Mouse (Mus musculus) kidney, embryonic 15.5 days (tissue): ENCODE measurements around the gene Trim25. TPM values are rescaled to one million over a fixed set of nuclear protein-coding genes. Genes with fewer than 3 reads are reported as not detected.
"Not testable (repeated sequence)": the region's sequence is repeated elsewhere in the genome, so short reads cannot be mapped to it uniquely, and the experiment has no call there.

Experiments
- ATAC-seq: fragments of 200-750 bp; cut with Nextera tagmentation; replicated peaks from 2 replicates; pipeline ENCODE4 v1.8.0; 2017; ENCODE audit warnings: moderate TSS enrichment; ENCODE audit not compliant: low FRiP score
- H3K27ac ChIP-seq: fragments of 300-500 bp; sonication (generic); 2 replicates; pipeline ENCODE4 v1.5.1; 2015; ENCODE audit warnings: mild to moderate bottlenecking, inconsistent platforms
- H3K27me3 ChIP-seq: fragments of 300-500 bp; sonication (generic); 2 replicates; pipeline ENCODE4 v1.6.1; 2015; ENCODE audit warnings: inconsistent platforms
- H3K36me3 ChIP-seq: fragments of 300-500 bp; sonication (generic); 2 replicates; pipeline ENCODE4 v1.6.1; 2015; ENCODE audit warnings: inconsistent platforms
- H3K4me1 ChIP-seq: fragments of 300-500 bp; sonication (generic); 2 replicates; pipeline ENCODE4 v1.6.1; 2015; ENCODE audit warnings: inconsistent platforms
- H3K4me2 ChIP-seq: fragments of 300-500 bp; sonication (generic); 2 replicates; pipeline ENCODE4 v1.6.1; 2015; ENCODE audit warnings: moderate library complexity, mild to moderate bottlenecking, inconsistent platforms
- H3K4me3 ChIP-seq: fragments of 300-500 bp; sonication (generic); replicated peaks from 2 replicates; pipeline ENCODE4 v1.5.1; 2015; ENCODE audit warnings: mild to moderate bottlenecking, inconsistent platforms
- H3K9ac ChIP-seq: fragments of 300-500 bp; sonication (generic); 2 replicates; pipeline ENCODE4 v1.6.1; 2015; ENCODE audit warnings: mild to moderate bottlenecking, inconsistent platforms
- H3K9me3 ChIP-seq: fragments of 300-500 bp; sonication (generic); replicated peaks from 2 replicates; pipeline ENCODE4 v1.6.1; 2016; ENCODE audit warnings: inconsistent platforms
- WGBS: fragments of 180-500 bp; shearing (Covaris S2); methylation state at CpG from one replicate; pipeline ENCODE4 v1.1.7; 2015; ENCODE audit warnings: mixed read lengths; 5-methylcytosine and 5-hydroxymethylcytosine counted together
- polyA plus RNA-seq: library from polyadenylated mRNA; unstranded; fragments of >200 nt; fragmentation: Nextera tagmentation; extraction: Ambion mirVana; gene quantifications from 2 replicates; pipeline ENCODE4 v1.2.1, GENCODE M21; 2015

The Trim25 gene
- polyA plus RNA-seq, 1 experiment from 2014 or later = 16.4 TPM

- no peak for ATAC-seq
- Histone ChIP-seq H3K4me3 (no peak overlapping the region), H3K27me3 (no peaks in the 10 kb centered on the region), H3K4me2 (no peak overlapping the region), H3K27ac (no peak overlapping the region), H3K9ac (no peak overlapping the region), H3K4me1 (peaks cover 20% of the 10 kb centered on the region), H3K9me3 (no peaks in the 10 kb centered on the region), H3K36me3 (no peaks in the 10 kb centered on the region)
- 49% methylated on average over 10 of the region's 10 CpGs for WGBS
Measured at GRCm38 (mm10) chr11:89028871-89029405, 29.8 kb downstream of the Trim25 start.

GRCm38 (mm10) chr11:89030552-89030951 lies 31.4 kb downstream of the Trim25 start:
- H3K4me2 ChIP-seq = no peak overlapping the region
- H3K27me3 ChIP-seq = no peaks in the 10 kb centered on the region
- 75% methylated on average over 6 of the region's 6 CpGs for WGBS
- ATAC-seq = no peak
- peaks cover 5% of the 10 kb centered on the region; the same call in 1 of the 2 replicates for H3K4me1 ChIP-seq
- no peak overlapping the region for H3K27ac ChIP-seq
- no peaks in the 10 kb centered on the region for H3K36me3 ChIP-seq
- no peak overlapping the region for H3K9ac ChIP-seq
- no peak overlapping the region for H3K4me3 ChIP-seq
- H3K9me3 ChIP-seq = no peaks in the 10 kb centered on the region

GRCm38 (mm10) chr11:89031189-89031588 lies 32.0 kb downstream of the Trim25 start:
- no peaks in the 10 kb centered on the region for H3K9me3 ChIP-seq
- no peak overlapping the region for H3K4me3 ChIP-seq
- no peak overlapping the region for H3K27ac ChIP-seq
- H3K36me3 ChIP-seq = no peaks in the 10 kb centered on the region
- WGBS = 21% methylated on average over 1 of the region's 1 CpGs
- H3K27me3 ChIP-seq = no peaks in the 10 kb centered on the region
- ATAC-seq = no peak
- no peaks in the 10 kb centered on the region for H3K4me1 ChIP-seq
- H3K4me2 ChIP-seq = no peak overlapping the region
- no peak overlapping the region for H3K9ac ChIP-seq

- no peak overlapping the region for H3K9ac ChIP-seq
- H3K9me3 ChIP-seq = no peaks in the 10 kb centered on the region
- ATAC-seq = no peak
- no peak overlapping the region for H3K4me3 ChIP-seq
- H3K27me3 ChIP-seq = no peaks in the 10 kb centered on the region
- H3K4me2 ChIP-seq = no peak overlapping the region
- no peak overlapping the region for H3K27ac ChIP-seq
- peaks cover 15% of the 10 kb centered on the region for H3K36me3 ChIP-seq
- H3K4me1 ChIP-seq = no peaks in the 10 kb centered on the region
Measured at GRCm38 (mm10) chr11:89034592-89034991, 35.4 kb downstream of the Trim25 start.

- Histone ChIP-seq H3K27me3 (no peaks in the 10 kb centered on the region), H3K4me3 (no peak overlapping the region), H3K27ac (no peak overlapping the region), H3K9ac (no peak overlapping the region), H3K36me3 (peaks cover 24% of the 10 kb centered on the region), H3K4me1 (no peaks in the 10 kb centered on the region), H3K9me3 (no peaks in the 10 kb centered on the region), H3K4me2 (no peak overlapping the region)
- ATAC-seq = no peak
- WGBS = 74% methylated on average over 3 of the region's 3 CpGs
Measured at GRCm38 (mm10) chr11:89035552-89035951, 36.4 kb downstream of the Trim25 start.

GRCm38 (mm10) chr11:89038496-89038895 lies 39.3 kb downstream of the Trim25 start:
- Histone ChIP-seq H3K27me3 (no peaks in the 10 kb centered on the region), H3K27ac (no peak overlapping the region), H3K4me3 (no peak overlapping the region), H3K4me2 (no peak overlapping the region), H3K36me3 (peaks cover 51% of the 10 kb centered on the region), H3K9me3 (no peaks in the 10 kb centered on the region), H3K9ac (no peak overlapping the region), H3K4me1 (no peaks in the 10 kb centered on the region)
- no peak for ATAC-seq
- 92% methylated on average over 6 of the region's 6 CpGs for WGBS

- no peaks in the 10 kb centered on the region for H3K4me1 ChIP-seq
- H3K4me3 ChIP-seq = no peak overlapping the region
- no peaks in the 10 kb centered on the region for H3K27me3 ChIP-seq
- H3K36me3 ChIP-seq = peaks cover 57% of the 10 kb centered on the region
- no peak overlapping the region for H3K4me2 ChIP-seq
- H3K9me3 ChIP-seq = no peaks in the 10 kb centered on the region
- ATAC-seq = no peak
- no peak overlapping the region for H3K9ac ChIP-seq
- no peak overlapping the region for H3K27ac ChIP-seq
- 31% methylated on average over 3 of the region's 3 CpGs for WGBS
Measured at GRCm38 (mm10) chr11:89039325-89039724, 40.1 kb downstream of the Trim25 start.

GRCm38 (mm10) chr11:89041073-89041472 lies 41.9 kb downstream of the Trim25 start:
- not testable (repeated sequence) for H3K9me3 ChIP-seq, H3K27me3 ChIP-seq, H3K9ac ChIP-seq, H3K4me2 ChIP-seq, H3K27ac ChIP-seq, H3K4me3 ChIP-seq, H3K4me1 ChIP-seq, ATAC-seq
- 90% methylated on average over 6 of the region's 7 CpGs for WGBS
- peaks cover 75% of the 10 kb centered on the region for H3K36me3 ChIP-seq

GRCm38 (mm10) chr11:89043046-89043445 lies 43.9 kb downstream of the Trim25 start:
- Histone ChIP-seq H3K9me3 (0 out of 2 replicates have a peak, but pooled peaks cover 4% of the 10 kb centered on the region), H3K27ac (no peak overlapping the region), H3K4me1 (no peaks in the 10 kb centered on the region), H3K36me3 (peaks cover 90% of the 10 kb centered on the region), H3K4me3 (no peak overlapping the region), H3K9ac (no peak overlapping the region), H3K27me3 (no peaks in the 10 kb centered on the region), H3K4me2 (no peak overlapping the region)
- WGBS = 85% methylated on average over 7 of the region's 7 CpGs
- ATAC-seq = no peak

GRCm38 (mm10) chr11:89045501-89045900 lies 46.3 kb downstream of the Trim25 start:
- H3K4me1 ChIP-seq, H3K9ac ChIP-seq, H3K27me3 ChIP-seq, H3K9me3 ChIP-seq, H3K4me3 ChIP-seq, H3K4me2 ChIP-seq, ATAC-seq, H3K27ac ChIP-seq: not testable (repeated sequence)
- 94% methylated on average over 3 of the region's 3 CpGs for WGBS
- H3K36me3 ChIP-seq = peaks cover 87% of the 10 kb centered on the region

GRCm38 (mm10) chr11:89046021-89046420 lies 46.8 kb downstream of the Trim25 start:
- H3K9me3 ChIP-seq = 0 out of 2 replicates have a peak, but pooled peaks cover 4% of the 10 kb centered on the region
- H3K36me3 ChIP-seq = peaks cover 88% of the 10 kb centered on the region
- 90% methylated on average over 3 of the region's 3 CpGs for WGBS

GRCm38 (mm10) chr11:89051767-89052166 lies 52.6 kb downstream of the Trim25 start:
- Histone ChIP-seq H3K4me1 (no peaks in the 10 kb centered on the region), H3K27me3 (no peaks in the 10 kb centered on the region), H3K9me3 (no peaks in the 10 kb centered on the region), H3K27ac (no peak overlapping the region), H3K4me2 (no peak overlapping the region), H3K9ac (no peak overlapping the region), H3K36me3 (peaks cover 70% of the 10 kb centered on the region), H3K4me3 (no peak overlapping the region)
- 86% methylated on average over 6 of the region's 6 CpGs for WGBS
- no peak for ATAC-seq

More at GRCm38 (mm10) chr11:89046021-89046420, 46.8 kb downstream of the Trim25 start:
- no peak for ATAC-seq
- no peak overlapping the region for H3K4me3 ChIP-seq
- H3K4me1 ChIP-seq = no peaks in the 10 kb centered on the region
- H3K4me2 ChIP-seq = no peak overlapping the region
- H3K27me3 ChIP-seq = no peaks in the 10 kb centered on the region
- H3K27ac ChIP-seq = no peak overlapping the region
- no peak overlapping the region for H3K9ac ChIP-seq
